Mouse (Mus musculus) brown adipose tissue, adult 24 weeks (tissue): ENCODE results near the gene H2-M11. TPM values are rescaled to one million over a fixed set of nuclear protein-coding genes. Genes with fewer than 3 reads are reported as not detected.

ENCODE experiments used
- H3K27ac ChIP-seq: fragments of 200-500 bp; replicated peaks from 2 replicates; pipeline ENCODE4 v1.5.1; 2012; ENCODE audit warnings: low read depth, mild to moderate bottlenecking, low read length
- H3K4me1 ChIP-seq: fragments of 200-500 bp; 2 replicates; pipeline ENCODE4 v1.6.1; 2012; ENCODE audit warnings: low read length, mixed read lengths; ENCODE audit not compliant: control insufficient read depth, insufficient read depth, insufficient read length
- H3K4me3 ChIP-seq: fragments of 200-500 bp; 2 replicates; pipeline ENCODE4 v1.5.1; 2012; ENCODE audit warnings: low read depth, mild to moderate bottlenecking, low read length, moderate library complexity; ENCODE audit not compliant: insufficient read depth
- polyA plus RNA-seq: library from polyadenylated mRNA; stranded (reverse); fragments of >200 nt; gene quantifications from 2 replicates; pipeline ENCODE4 v1.2.4, GENCODE M21; 2012; ENCODE audit not compliant: missing spikeins, insufficient read depth, insufficient read length

Gene H2-M11
- not detected in 2 replicates for polyA plus RNA-seq

DNA sequence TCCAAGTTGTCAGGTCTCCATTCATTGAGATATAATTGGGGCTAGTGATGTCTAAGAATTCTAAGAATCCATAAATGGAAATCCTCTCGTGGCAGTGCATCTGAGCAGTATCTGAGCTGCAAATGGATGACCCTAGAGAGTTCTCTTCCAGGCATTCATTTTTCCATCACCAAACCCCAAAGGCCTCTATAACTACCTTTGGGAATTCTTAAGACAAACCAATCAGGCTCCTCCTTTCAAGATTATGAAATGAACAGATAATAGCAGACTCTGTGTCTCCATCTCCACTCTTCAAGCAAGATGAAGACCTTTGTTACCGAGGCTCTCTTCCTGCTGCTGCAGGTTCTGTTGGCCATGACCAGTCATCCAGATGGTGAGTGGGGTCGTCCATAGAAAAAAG is at the start of gene H2-M11:
Gene H2-M11, plus strand, starts transcription at position 301 of the 400 bp plus-strand sequence.
- H3K4me1 ChIP-seq, result no peaks in the 10 kb centered on the region
- no peak within 1 kb of the TSS for H3K4me3 ChIP-seq
- no peak within 1 kb of the TSS for H3K27ac ChIP-seq

DNA sequence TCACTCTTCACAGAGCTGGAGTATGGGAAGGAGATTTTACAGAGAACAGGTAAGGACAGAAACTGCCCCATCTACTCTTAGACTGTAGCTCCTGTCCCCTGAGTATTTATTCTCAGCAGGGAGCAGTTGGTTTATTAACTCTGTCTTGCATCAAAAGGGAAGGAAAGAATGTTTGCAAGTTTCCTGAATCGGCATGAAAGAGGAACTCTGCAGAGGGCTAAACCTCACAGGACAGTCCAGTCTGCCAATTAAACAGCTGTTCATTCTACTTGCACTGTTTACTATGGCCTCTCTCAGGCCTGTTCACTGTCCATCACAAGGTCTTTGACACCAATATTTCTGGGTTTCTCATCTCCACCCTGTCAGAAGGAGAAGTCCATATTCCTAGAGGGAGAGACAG is 46.4 kb upstream of the H2-M11 start:
- H3K4me3 ChIP-seq, result no peak overlapping the region
- no peak overlapping the region for H3K27ac ChIP-seq
- no peaks in the 10 kb centered on the region for H3K4me1 ChIP-seq

DNA sequence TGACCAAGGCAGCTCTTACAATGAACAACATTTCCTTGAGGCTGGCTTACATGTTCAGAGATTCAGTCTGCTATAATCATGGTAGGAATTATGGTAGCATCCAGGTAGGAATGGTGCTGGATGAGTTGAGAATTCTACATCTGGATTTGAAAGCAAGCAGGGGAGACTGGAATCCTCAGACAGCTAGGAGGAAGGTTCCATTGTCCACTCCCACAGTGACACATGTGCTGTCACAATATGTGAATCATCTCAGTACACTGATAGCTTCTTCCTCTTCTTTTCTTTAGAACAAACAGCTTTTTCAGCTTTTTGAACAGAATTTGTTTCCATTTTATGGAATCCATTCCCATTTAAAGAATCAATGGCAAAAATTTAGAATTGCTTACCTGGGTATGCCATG is 43.0 kb upstream of the H2-M11 start:
- no peaks in the 10 kb centered on the region for H3K4me1 ChIP-seq
- H3K4me3 ChIP-seq, result no peak overlapping the region
- no peak overlapping the region for H3K27ac ChIP-seq

Other genes starting within 250 kb of the H2-M11 start
- not detected in 2 replicates for gene H2-M10.1, start 220.9 kb upstream of the H2-M11 start, polyA plus RNA-seq
- gene H2-M10.3, start 178.7 kb upstream of the H2-M11 start, polyA plus RNA-seq, result not detected in 2 replicates
- not detected in 2 replicates for gene H2-M10.4, start 84.7 kb upstream of the H2-M11 start, polyA plus RNA-seq
- not detected in 2 replicates for gene H2-M9, start 95.6 kb downstream of the H2-M11 start, polyA plus RNA-seq
- not detected in 2 replicates for gene H2-M1, start 125.1 kb downstream of the H2-M11 start, polyA plus RNA-seq
- not detected in 2 replicates for gene H2-M10.5, start 225.8 kb downstream of the H2-M11 start, polyA plus RNA-seq